Mouse (Mus musculus) bone marrow, adult 2 months (tissue): ENCODE results near the gene Wdr20.

Experiments
- CTCF ChIP-seq: fragments of 200-500 bp; IDR thresholded peaks from 2 replicates; pipeline ENCODE4 v1.5.1; 2011; ENCODE audit warnings: low read length, control low read depth; ENCODE audit not compliant: control insufficient read depth, insufficient read depth
- POLR2A ChIP-seq: fragments of 200-500 bp; IDR thresholded peaks from 2 replicates; pipeline ENCODE4 v1.6.1; 2011; ENCODE audit warnings: low read depth, mild to moderate bottlenecking, control low read depth, low read length, borderline replicate concordance; ENCODE audit not compliant: control insufficient read depth

DNA sequence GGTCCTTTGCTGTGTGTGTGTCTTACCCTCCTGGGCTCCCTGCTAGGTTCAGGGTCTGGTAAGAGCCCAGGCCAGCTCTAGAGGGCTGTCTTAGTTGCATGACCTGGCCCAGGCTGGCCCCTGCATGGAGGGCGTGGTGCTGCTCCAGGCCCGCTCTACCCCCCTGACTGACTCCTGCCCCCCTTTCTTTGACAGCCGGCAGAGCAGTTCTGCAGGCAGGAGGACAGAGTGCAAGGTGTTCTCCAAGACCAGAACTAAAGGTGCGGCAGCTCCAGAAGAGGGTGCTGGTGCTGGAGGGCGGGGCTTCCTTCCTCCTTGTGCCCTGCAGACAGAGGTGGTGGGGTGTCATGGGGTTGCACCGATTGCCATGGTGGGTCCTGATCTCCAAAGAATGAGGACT, 59.0 kb downstream of the Wdr20 start:
- TF ChIP-seq CTCF (no peak), POLR2A (no peak)
